Mouse (Mus musculus): ENCODE results near the gene Ces1d. TPM values are rescaled to one million over a fixed set of nuclear protein-coding genes. Genes with fewer than 3 reads are reported as not detected.

Gene Ces1d
- 15.3 and 17.3 TPM in 2 replicates for polyA plus RNA-seq (2012; rRNA removed)

DNA sequence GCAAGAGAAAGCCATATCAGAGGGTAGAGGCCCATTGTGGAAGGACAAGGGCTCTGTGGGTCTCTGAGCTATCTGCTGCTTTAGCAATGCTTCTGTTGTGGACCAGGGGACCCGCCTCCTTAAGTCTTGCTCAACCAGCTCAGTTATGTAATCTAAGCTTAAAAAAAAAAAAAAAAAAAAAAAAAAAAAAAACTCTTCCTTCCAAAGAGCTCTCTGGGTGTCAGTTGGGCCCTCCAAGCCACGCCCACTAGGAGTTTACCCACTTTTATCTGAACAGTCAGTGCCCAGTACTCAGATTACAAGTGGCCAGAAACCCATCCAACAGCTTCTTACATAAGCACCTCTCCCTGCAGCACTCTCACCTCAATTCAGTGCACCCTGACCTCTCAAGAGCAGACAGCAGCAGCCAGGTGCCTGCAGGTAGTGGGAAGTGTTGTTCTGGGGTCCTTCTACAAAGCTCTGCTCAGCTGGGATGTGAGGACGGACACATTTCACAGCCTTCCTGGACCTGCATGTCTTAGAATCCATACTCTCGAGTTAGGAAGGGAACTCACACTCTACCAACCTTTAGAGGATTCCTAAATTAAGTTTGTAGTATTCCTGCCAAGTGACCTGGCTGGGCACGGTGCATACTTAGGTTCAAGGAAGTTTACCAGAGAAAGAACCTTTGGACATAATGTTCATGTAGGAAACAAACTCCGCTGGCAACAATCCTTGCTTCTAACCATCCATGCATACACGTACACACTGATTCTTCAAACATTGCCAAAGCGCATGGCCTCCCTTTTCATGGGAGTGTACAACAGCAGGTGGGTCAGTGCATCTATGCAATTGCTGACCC lies at the start of gene Ces1d:
Ces1d (minus strand) TSS at position 154 of the 841 bp plus-strand sequence.

DNA sequence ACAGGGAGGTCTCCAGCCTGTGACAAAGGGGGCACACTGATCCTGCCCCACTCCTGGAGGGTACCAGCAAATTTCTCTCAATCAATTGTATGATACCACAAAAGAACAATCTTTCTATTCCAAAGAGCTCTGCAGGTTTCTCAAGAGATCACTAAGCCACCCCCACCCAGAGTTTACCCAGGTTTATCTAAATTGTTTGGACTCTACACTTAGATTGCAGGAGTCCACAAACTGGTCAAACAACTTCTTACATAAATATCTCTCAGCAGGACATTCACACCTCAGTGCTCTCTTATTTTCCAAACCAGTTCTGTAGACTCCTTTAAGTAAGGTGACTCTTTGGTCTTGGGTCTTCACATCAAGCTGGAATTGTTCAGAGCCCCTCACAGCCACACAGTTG lies 31.8 kb upstream of the Ces1d start, which contains the start of gene Ces1e:
Ces1e (minus strand) TSS at position 174 of the 400 bp plus-strand sequence.

DNA sequence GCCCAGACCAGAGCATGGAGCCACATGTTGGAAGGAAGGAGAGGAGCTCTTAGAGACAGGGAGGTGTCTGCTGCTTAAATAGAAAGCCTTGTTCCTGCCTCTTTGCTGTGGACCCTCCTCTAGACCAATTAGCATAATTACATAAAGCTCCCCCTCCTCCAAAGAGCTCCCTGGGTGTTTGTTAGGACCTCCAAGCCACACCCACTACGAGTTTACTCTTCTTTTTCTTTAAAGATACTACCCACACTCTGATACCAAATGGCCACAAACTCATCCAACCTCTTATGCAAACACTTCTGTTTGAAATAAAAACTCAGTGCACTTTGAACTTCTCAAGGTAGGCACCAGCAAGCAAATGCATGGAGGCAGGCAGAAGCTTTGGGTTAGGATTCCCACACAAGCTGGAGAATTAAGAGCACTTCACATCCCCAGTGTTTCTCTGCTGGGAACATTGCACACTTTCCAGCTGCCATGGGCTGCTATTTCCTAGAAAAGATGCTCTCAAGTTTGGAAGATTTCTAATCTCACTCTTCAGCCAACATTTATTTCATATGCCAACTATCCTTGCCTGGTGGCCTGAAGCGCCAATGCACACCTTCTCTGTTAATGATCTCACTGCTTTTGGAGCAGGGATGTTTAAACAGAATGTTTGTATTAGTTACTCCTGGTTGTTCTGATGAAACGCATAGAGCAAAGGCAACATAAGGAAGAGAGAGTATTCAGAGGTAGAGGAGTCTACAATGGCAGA lies 66.2 kb downstream of the Ces1d start, which contains the start of gene Ces1c:
Ces1c (minus strand) TSS at position 51 of the 748 bp plus-strand sequence.

Other genes with a start within 250 kb of the Ces1d start
- 0.10 and 0.26 TPM in 2 replicates for gene Slc6a2, start 237.8 kb downstream of the Ces1d start, polyA plus RNA-seq (2012; rRNA removed)
- gene Ces1a, start 149.6 kb downstream of the Ces1d start, polyA plus RNA-seq (2012; rRNA removed), result not detected in 2 replicates
- 0.09 and 0.22 TPM in 2 replicates for gene Ces1b, start 117.8 kb downstream of the Ces1d start, polyA plus RNA-seq (2012; rRNA removed)
- gene Ces1c, start 66.6 kb downstream of the Ces1d start, polyA plus RNA-seq (2012; rRNA removed), result not detected in 2 replicates
- 1.7 and 1.8 TPM in 2 replicates for gene Ces1e, start 31.8 kb upstream of the Ces1d start, polyA plus RNA-seq (2012; rRNA removed)
- gene Ces1f, start 81.9 kb upstream of the Ces1d start, polyA plus RNA-seq (2012; rRNA removed), result 4.6 and 6.7 TPM in 2 replicates
- gene Ces1g, start 139.5 kb upstream of the Ces1d start, polyA plus RNA-seq (2012; rRNA removed), result 0.24 and 0.73 TPM in 2 replicates
- gene Ces1h, start 181.9 kb upstream of the Ces1d start, polyA plus RNA-seq (2012; rRNA removed), result 0.31 TPM in 1 of 2 replicates, not detected in the other